Comparison of ENCODE assay signal across 8 mouse cellular contexts in genomic region chr7:81706027-81706415, GRCm38 (mm10). TPM values are rescaled to one million over a fixed set of nuclear protein-coding genes. Genes with fewer than 3 reads are reported as not detected.
DNase-seq lines count a peak whose midpoint lies in the region; ATAC-seq and TF ChIP-seq lines count a peak whose summit lies in the region.

No protein-coding gene starts in this region.

- WGBS in lung, adult 2 months: 41% methylated on average over 12 of the region's 12 CpGs
- WGBS in forebrain, embryonic 10.5 days: 41% methylated on average over 12 of the region's 12 CpGs
- WGBS in intestine, embryonic 14.5 days: 42% methylated on average over 12 of the region's 12 CpGs
- 32% methylated on average over 12 of the region's 12 CpGs for WGBS in neural tube, embryonic 12.5 days

- H3K36me3 ChIP-seq in forebrain, embryonic 10.5 days (replicated peaks): no peaks in the 10 kb centered on the region
- no peaks in the 10 kb centered on the region for H3K36me3 ChIP-seq in intestine, embryonic 14.5 days (ENCODE audit: control insufficient read depth, insufficient read depth, low read length)
- no peaks in the 10 kb centered on the region for H3K36me3 ChIP-seq in neural tube, embryonic 12.5 days

- peak overlapping the region; percentile 55 for H3K9ac ChIP-seq in intestine, embryonic 14.5 days (ENCODE audit: low read length)
- peak overlapping the region; percentile 75 for H3K9ac ChIP-seq in neural tube, embryonic 12.5 days

- peak overlapping the region; percentile 88 for H3K4me2 ChIP-seq in intestine, embryonic 14.5 days (ENCODE audit: low read length)
- H3K4me2 ChIP-seq in neural tube, embryonic 12.5 days (replicated peaks): peak overlapping the region; percentile 86

- peaks cover 8% of the 10 kb centered on the region; the same call in 1 of the 2 replicates for H3K9me3 ChIP-seq in forebrain, embryonic 10.5 days
- peaks cover 5% of the 10 kb centered on the region; the same call in 1 of the 2 replicates for H3K9me3 ChIP-seq in intestine, embryonic 14.5 days (ENCODE audit: control insufficient read depth, low read length)
- no peaks in the 10 kb centered on the region for H3K9me3 ChIP-seq in neural tube, embryonic 12.5 days

- H3K27me3 ChIP-seq in forebrain, embryonic 10.5 days (ENCODE audit: poor library complexity, severe bottlenecking): peaks cover 63% of the 10 kb centered on the region
- H3K27me3 ChIP-seq in intestine, embryonic 14.5 days (replicated peaks; ENCODE audit: control insufficient read depth, insufficient read depth, low read length): peaks cover 30% of the 10 kb centered on the region
- H3K27me3 ChIP-seq in neural tube, embryonic 12.5 days (replicated peaks): peaks cover 18% of the 10 kb centered on the region; the same call in 1 of the 2 replicates

- ATAC-seq in intestine, embryonic 14.5 days (replicated peaks; ENCODE audit: low FRiP score, low TSS enrichment, low read depth): no peak
- no peak for ATAC-seq in neural tube, embryonic 12.5 days (ENCODE audit: low FRiP score, low read depth)
- ATAC-seq in monocyte, adult 5-6 weeks (replicated peaks; ENCODE audit: insufficient number of reproducible peaks, low FRiP score, low TSS enrichment, poor library complexity, severe bottlenecking): no peak

- H3K4me3 ChIP-seq in lung, adult 2 months (replicated peaks; ENCODE audit: extremely low read depth, low read depth, low read length): peak overlapping the region; percentile 26
- H3K4me3 ChIP-seq in forebrain, embryonic 10.5 days: peak overlapping the region; percentile 73
- peak overlapping the region; percentile 41 for H3K4me3 ChIP-seq in intestine, embryonic 14.5 days (ENCODE audit: low read depth, low read length)
- peak overlapping the region; percentile 66 for H3K4me3 ChIP-seq in neural tube, embryonic 12.5 days

- peak overlapping the region; percentile 86 for H3K27ac ChIP-seq in forebrain, embryonic 10.5 days
- H3K27ac ChIP-seq in intestine, embryonic 14.5 days (ENCODE audit: low read depth): no peak overlapping the region
- no peak overlapping the region for H3K27ac ChIP-seq in neural tube, embryonic 12.5 days

- no peak for DNase-seq in lung, adult 2 months
- no peak for DNase-seq in lung, postnatal 10 days
- no peak for DNase-seq in forebrain, embryonic 10.5 days (ENCODE audit: extremely low spot score, low spot score)
- peak; percentile 79 for DNase-seq in intestine, embryonic 14.5 days (ENCODE audit: low spot score)
- DNase-seq in cerebellum, postnatal 14 days: no peak
- no peak for DNase-seq in urinary bladder, postnatal 4 days (ENCODE audit: low spot score in 2 of 2)

- TF ChIP-seq POLR2A in lung, adult 2 months (IDR thresholded peaks at IDR 0.05; ENCODE audit: borderline replicate concordance, extremely low read depth, low read depth, low read length): no peak

- TF ChIP-seq CTCF in lung, adult 2 months (IDR thresholded peaks at IDR 0.05; ENCODE audit: insufficient read depth, low read length): no peak

- no peaks in the 10 kb centered on the region for H3K4me1 ChIP-seq in lung, adult 2 months (ENCODE audit: control insufficient read depth, insufficient read depth, low read length)
- peaks cover 18% of the 10 kb centered on the region for H3K4me1 ChIP-seq in forebrain, embryonic 10.5 days
- peaks cover 7% of the 10 kb centered on the region; the same call in 1 of the 2 replicates for H3K4me1 ChIP-seq in intestine, embryonic 14.5 days (replicated peaks; ENCODE audit: control insufficient read depth, insufficient read depth, low read length)
- H3K4me1 ChIP-seq in neural tube, embryonic 12.5 days: peaks cover 12% of the 10 kb centered on the region

RNA-seq across cellular contexts. Expression of gene Homer2, which starts 1.3 kb away (rescaled TPM):
- 2.2 and 2.8 TPM in 2 replicates for polyA plus RNA-seq in lung, adult 2 months (2012; rRNA removed)
- 12.6 and 13.1 TPM in 2 replicates for polyA plus RNA-seq in forebrain, embryonic 10.5 days (2016; fragmentation: Nextera tagmentation; extraction: Ambion mirVana)
- 21.7 and 33.8 TPM in 2 replicates for polyA plus RNA-seq in intestine, embryonic 14.5 days (2014; fragmentation: Nextera tagmentation; extraction: Ambion mirVana)
- 21.9 and 24.7 TPM in 2 replicates for polyA plus RNA-seq in neural tube, embryonic 12.5 days (2016; fragmentation: Nextera tagmentation; extraction: Ambion mirVana)
- total RNA-seq in monocyte, adult 5-6 weeks (2017): 0.29 TPM in 1 of 3 replicates, not detected in the others

RNA-seq across cellular contexts. Expression of gene Ramac, which starts 56.7 kb away (rescaled TPM):
- 7.6 and 13.6 TPM in 2 replicates for polyA plus RNA-seq in lung, adult 2 months (2012; rRNA removed)
- 127 and 129 TPM in 2 replicates for polyA plus RNA-seq in forebrain, embryonic 10.5 days (2016; fragmentation: Nextera tagmentation; extraction: Ambion mirVana)
- polyA plus RNA-seq in intestine, embryonic 14.5 days (2014; fragmentation: Nextera tagmentation; extraction: Ambion mirVana): 125 and 136 TPM in 2 replicates
- 110 and 112 TPM in 2 replicates for polyA plus RNA-seq in neural tube, embryonic 12.5 days (2016; fragmentation: Nextera tagmentation; extraction: Ambion mirVana)
- total RNA-seq in monocyte, adult 5-6 weeks (2017): 111 to 183 TPM (median 145 TPM) in 3 replicates
